Mouse (Mus musculus): ENCODE data around the gene Map1lc3b.

The Map1lc3b gene

DNA sequence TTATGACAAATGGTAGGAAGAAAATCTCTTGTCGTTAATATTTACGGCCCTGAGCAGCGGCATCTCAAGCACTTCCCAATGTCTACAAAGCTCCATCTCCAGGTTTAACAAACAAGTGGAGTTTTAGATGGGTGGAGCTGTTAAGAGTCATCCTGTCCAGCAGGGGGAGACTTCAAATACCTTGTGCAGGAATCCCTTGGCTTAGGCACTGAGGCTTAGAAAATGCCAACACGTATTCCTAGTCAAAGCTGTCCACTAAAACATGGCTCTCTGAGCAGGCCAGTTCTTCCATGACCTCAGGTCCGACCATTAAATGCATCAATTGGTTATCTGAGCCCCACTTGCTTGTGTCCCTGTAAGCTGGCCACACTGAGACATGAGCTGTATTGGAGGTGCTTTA is 17.5 kb downstream of the Map1lc3b start:
- no peak for DNase-seq (ENCODE audit: low read depth, low spot score)

DNA sequence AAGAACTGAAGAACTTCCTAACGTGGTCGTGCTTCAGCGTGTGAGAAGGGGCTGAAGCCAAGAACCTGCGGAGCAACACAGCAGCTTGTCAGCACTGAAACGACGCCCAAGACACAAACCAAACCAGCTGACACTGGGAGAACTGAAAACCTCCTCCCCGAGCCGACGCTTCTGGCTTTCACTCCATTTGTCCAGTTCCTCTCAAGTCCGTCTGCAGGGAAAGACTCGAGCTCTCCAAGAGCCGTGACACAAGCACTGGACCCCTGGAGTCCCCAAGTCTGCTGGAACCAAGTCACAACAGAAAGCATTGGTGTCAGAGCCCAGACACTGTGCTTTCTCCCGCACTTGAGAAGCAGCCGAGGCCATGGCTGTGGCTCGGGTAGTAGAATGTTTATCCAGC is 19.1 kb downstream of the Map1lc3b start:
- DNase-seq (ENCODE audit: low read depth, low spot score) = no peak

- no peak for DNase-seq (ENCODE audit: low read depth, low spot score)
Measured at GRCm38 (mm10) chr8:121609916-121610315, 19.8 kb downstream of the Map1lc3b start.

- DNase-seq (ENCODE audit: low read depth, low spot score) = no peak
Measured at GRCm38 (mm10) chr8:121613419-121613818, 23.3 kb downstream of the Map1lc3b start.

- no peak for DNase-seq (ENCODE audit: low read depth, low spot score)
Measured at GRCm38 (mm10) chr8:121619401-121619995, 29.3 kb downstream of the Map1lc3b start.

GRCm38 (mm10) chr8:121620801-121621516 is 30.8 kb downstream of the Map1lc3b start:
- DNase-seq (ENCODE audit: low read depth, low spot score) = no peak

DNA sequence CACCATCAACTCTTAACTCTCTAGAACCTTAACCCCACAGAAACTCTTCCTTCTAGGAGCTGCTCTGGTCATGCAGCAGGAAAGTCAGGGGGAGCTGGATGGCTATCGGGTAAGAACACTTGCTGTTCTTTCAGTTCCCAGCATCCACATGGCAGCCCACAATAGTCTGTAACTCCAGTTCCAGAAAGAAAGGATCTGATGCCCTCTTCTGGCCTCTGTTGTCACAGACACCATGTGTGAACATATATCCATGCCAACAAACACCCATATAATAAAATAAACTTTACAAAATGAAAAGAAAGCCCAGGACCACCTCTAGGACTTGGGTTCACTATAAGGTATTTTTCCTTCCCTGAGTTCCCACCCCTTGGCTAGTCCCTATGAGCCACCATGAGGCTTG is 31.7 kb downstream of the Map1lc3b start:
- no peak for DNase-seq (ENCODE audit: low read depth, low spot score)

GRCm38 (mm10) chr8:121623043-121623442 is 32.9 kb downstream of the Map1lc3b start:
- no peak for DNase-seq (ENCODE audit: low read depth, low spot score)

GRCm38 (mm10) chr8:121628681-121629080 is 38.5 kb downstream of the Map1lc3b start:
- no peak for DNase-seq (ENCODE audit: low read depth, low spot score)

DNA sequence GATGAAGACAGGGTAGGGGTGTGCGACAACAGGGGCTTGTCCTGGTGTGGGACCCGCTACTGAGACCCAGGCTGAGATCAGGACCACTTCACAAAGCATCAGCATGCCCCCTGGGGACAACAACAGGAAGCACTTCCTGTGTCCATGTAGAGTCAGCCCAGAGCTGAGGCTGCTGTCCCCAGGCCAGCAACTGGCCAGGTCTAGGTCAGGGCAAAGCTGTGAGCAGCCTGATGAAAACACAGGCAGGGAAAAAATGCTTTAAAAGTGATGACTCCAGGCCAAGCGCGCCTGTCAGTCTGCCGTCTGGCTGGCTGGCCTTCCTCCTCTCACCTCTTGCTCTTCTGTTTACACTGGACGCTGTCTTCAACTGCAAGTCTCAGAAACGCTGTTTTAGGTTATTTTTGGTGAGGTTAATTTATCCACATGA is 41.5 kb downstream of the Map1lc3b start:
- no peak for DNase-seq (ENCODE audit: low read depth, low spot score)

DNA sequence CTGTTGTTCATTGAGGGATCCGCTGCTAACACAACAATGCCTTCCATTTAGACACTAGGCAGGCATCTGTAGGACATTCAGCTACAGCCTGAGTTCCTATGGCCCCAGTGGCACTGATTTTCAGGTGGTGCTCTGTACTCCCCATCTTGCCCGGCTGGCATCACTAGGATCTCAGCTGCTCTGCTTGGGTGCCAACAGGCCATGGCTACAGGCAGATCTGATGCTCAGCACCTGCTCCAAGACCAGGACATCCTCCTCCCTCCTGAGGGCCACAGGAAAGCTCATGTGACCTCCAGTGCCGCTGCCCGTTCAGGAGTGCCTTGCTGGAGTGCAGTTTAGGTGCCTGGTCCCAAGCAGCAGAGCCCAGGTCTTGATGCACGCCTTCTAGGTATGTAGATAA is 42.2 kb downstream of the Map1lc3b start:
- no peak for DNase-seq (ENCODE audit: low read depth, low spot score)

GRCm38 (mm10) chr8:121635534-121635933 is 45.4 kb downstream of the Map1lc3b start:
- DNase-seq (ENCODE audit: low read depth, low spot score) = no peak

- no peak for DNase-seq (ENCODE audit: low read depth, low spot score)
Measured at GRCm38 (mm10) chr8:121636180-121636579, 46.0 kb downstream of the Map1lc3b start.

DNA sequence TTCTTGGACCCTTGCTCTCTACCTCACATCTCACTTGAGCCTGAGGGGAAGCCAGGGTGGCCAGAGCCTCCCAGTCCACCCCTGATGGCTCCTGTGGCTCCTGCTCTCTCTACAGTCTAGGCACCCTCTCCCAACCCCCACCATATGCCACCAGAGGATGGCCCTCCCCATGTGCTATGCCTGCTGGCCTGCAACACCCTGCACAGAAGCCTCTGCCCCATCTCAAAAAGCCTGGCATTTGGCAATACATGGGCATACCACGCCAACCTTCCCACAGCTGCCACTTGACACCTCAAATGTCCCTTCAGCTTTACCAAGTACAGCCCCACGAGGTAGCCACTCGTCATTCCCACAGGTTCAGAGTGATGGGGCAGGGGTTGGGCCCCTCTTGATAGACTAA is 52.6 kb downstream of the Map1lc3b start:
- no peak for DNase-seq (ENCODE audit: low read depth, low spot score)

DNA sequence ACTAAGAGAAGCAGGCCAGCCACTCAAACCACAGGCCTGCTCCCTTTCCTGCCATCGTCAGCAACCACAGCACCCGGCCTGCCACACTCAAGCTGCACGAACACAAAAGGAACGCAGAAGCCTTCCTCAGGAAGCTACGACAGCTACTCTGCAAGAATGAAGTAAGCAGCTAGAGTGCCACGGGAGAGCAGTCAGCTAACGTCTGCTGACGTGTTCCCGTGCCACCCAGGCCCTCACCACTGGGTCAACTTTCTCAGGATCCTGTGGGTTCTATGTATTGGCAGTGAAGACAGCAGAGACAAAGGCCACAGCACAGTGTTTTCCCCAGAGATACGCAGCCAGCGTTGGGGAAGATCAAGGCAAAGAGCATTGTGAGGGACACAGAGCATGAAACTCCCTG is 53.2 kb downstream of the Map1lc3b start:
- no peak for DNase-seq (ENCODE audit: low read depth, low spot score)

DNA sequence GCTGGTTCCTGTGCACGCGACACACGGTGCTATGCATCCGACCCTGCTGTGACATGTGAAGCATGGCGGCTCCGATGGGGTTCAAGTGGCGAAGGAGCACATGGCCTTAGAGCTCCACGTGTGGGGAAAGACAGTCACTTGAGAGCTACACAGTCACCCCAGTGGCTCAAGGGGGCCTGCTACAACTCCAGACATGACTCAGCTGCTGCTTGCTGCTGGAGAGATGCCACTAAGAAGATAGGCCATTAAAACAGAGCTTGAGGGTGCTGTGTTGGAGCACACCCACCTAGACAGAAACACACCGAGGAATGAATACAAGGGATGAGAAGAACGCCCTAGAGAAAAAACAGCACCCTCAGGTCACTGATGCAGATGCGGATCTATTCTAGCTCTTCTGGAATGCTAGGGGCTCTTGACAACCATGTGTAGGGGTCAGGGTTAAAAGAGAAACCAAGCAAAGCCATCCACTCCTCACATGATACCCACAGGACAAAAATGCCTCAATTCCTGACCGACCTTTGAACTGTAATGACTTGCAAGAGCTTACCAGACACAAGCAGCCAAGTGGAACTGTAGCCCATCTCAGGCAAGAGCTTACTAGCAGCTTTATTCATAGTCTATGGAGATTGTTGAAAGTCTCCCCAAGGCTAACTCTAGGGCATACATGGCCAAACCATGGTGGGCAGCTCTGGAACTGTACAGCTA is 57.5 kb downstream of the Map1lc3b start:
- no peak for DNase-seq (ENCODE audit: low read depth, low spot score)
